Mouse (Mus musculus) megakaryocyte, embryonic 14.5 days (primary cell): ENCODE results near the gene Sfpq.

Experiments
- FLI1 ChIP-seq: IDR thresholded peaks from 2 replicates; pipeline ENCODE4 v1.6.1; 2012; ENCODE audit warnings: low read length, inconsistent platforms, mixed read lengths
- GATA1 ChIP-seq: IDR thresholded peaks from 3 replicates; pipeline ENCODE4 v1.6.1; 2012; ENCODE audit warnings: mixed read lengths, low read length, inconsistent platforms, borderline replicate concordance

DNA sequence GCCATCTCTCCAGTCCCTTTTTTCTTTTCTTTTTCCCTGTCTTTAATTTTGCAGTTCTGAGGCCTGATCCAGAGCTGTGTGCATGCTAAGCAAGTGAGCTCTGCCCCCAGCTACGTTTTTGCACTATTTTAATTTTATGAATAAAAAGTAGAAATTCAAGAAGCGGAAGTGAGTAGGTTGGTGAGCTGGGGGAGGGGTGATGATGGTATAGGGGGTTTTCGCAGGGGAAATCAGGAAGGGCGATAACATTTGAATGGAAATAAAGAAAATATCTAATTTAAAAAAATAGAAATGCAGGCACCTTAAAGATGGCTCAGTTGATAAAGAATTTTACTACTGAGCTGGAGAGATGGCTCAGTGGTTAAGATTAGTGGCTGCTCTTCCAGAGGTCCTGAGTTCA lies 22.4 kb downstream of the Sfpq start:
- TF ChIP-seq GATA1 = no peak
- no peak for TF ChIP-seq FLI1
